Mouse (Mus musculus): ENCODE results near the gene Astn2. TPM values are rescaled to one million over a fixed set of nuclear protein-coding genes. Genes with fewer than 3 reads are reported as not detected.

Astn2 gene
- total RNA-seq, 1 experiment from 2014 or later, result not detected

GRCm38 (mm10) chr4:65610896-65611295, 793.5 kb downstream of the Astn2 start:
- no peak for ATAC-seq (replicated peaks; ENCODE audit: low read depth, poor library complexity, severe bottlenecking)

GRCm38 (mm10) chr4:65610329-65610728, 794.1 kb downstream of the Astn2 start:
- no peak for ATAC-seq (replicated peaks; ENCODE audit: low read depth, poor library complexity, severe bottlenecking)

- ATAC-seq (replicated peaks; ENCODE audit: low read depth, poor library complexity, severe bottlenecking), result no peak
These were observed 796.3 kb downstream of the Astn2 start for GRCm38 (mm10) chr4:65608112-65608511.

GRCm38 (mm10) chr4:65607184-65607631, 797.2 kb downstream of the Astn2 start:
- no peak for ATAC-seq (replicated peaks; ENCODE audit: low read depth, poor library complexity, severe bottlenecking)

GRCm38 (mm10) chr4:65605151-65605702, 799.2 kb downstream of the Astn2 start:
- ATAC-seq (replicated peaks; ENCODE audit: low read depth, poor library complexity, severe bottlenecking), result peak; percentile 56

- ATAC-seq (replicated peaks; ENCODE audit: low read depth, poor library complexity, severe bottlenecking), result peak; percentile 96
These were observed 799.8 kb downstream of the Astn2 start, which contains the start of gene Trim32 for GRCm38 (mm10) chr4:65604504-65605150. Trim32 (plus strand) TSS chr4:65604986.

- ATAC-seq (replicated peaks; ENCODE audit: low read depth, poor library complexity, severe bottlenecking), result no peak
These were observed 809.6 kb downstream of the Astn2 start for GRCm38 (mm10) chr4:65594601-65595369.

- peak; percentile 96 for ATAC-seq (replicated peaks; ENCODE audit: low read depth, poor library complexity, severe bottlenecking)
These were observed 814.6 kb downstream of the Astn2 start for GRCm38 (mm10) chr4:65589780-65590179.

GRCm38 (mm10) chr4:65586947-65587346, 817.5 kb downstream of the Astn2 start:
- no peak for ATAC-seq (replicated peaks; ENCODE audit: low read depth, poor library complexity, severe bottlenecking)

- no peak for ATAC-seq (replicated peaks; ENCODE audit: low read depth, poor library complexity, severe bottlenecking)
These were observed 824.2 kb downstream of the Astn2 start for GRCm38 (mm10) chr4:65580254-65580653.

GRCm38 (mm10) chr4:65565493-65565892, 838.9 kb downstream of the Astn2 start:
- ATAC-seq (replicated peaks; ENCODE audit: low read depth, poor library complexity, severe bottlenecking), result 0 out of 2 replicates have a peak, but pooled peaks have one; percentile 56

- ATAC-seq (replicated peaks; ENCODE audit: low read depth, poor library complexity, severe bottlenecking), result no peak
These were observed 855.9 kb downstream of the Astn2 start for GRCm38 (mm10) chr4:65548561-65548960.

- 0 out of 2 replicates have a peak, but pooled peaks have one; percentile 36 for ATAC-seq (replicated peaks; ENCODE audit: low read depth, poor library complexity, severe bottlenecking)
These were observed 858.8 kb downstream of the Astn2 start for GRCm38 (mm10) chr4:65545582-65545981.

- ATAC-seq (replicated peaks; ENCODE audit: low read depth, poor library complexity, severe bottlenecking), result no peak
These were observed 872.2 kb downstream of the Astn2 start for GRCm38 (mm10) chr4:65532071-65532736.

GRCm38 (mm10) chr4:65531621-65532020, 872.8 kb downstream of the Astn2 start:
- ATAC-seq (replicated peaks; ENCODE audit: low read depth, poor library complexity, severe bottlenecking), result no peak

- ATAC-seq (replicated peaks; ENCODE audit: low read depth, poor library complexity, severe bottlenecking), result no peak
These were observed 873.5 kb downstream of the Astn2 start for GRCm38 (mm10) chr4:65530901-65531300.

GRCm38 (mm10) chr4:65508101-65508500, 896.3 kb downstream of the Astn2 start:
- ATAC-seq (replicated peaks; ENCODE audit: low read depth, poor library complexity, severe bottlenecking), result no peak

GRCm38 (mm10) chr4:65506870-65507269, 897.5 kb downstream of the Astn2 start:
- ATAC-seq (replicated peaks; ENCODE audit: low read depth, poor library complexity, severe bottlenecking), result peak; percentile 52; the same call in 1 of the 2 replicates

GRCm38 (mm10) chr4:65496463-65496834, 908.0 kb downstream of the Astn2 start:
- peak; percentile 91 for ATAC-seq (replicated peaks; ENCODE audit: low read depth, poor library complexity, severe bottlenecking)

GRCm38 (mm10) chr4:65495705-65496462, 908.5 kb downstream of the Astn2 start:
- ATAC-seq (replicated peaks; ENCODE audit: low read depth, poor library complexity, severe bottlenecking), result no peak

Data from common myeloid progenitor, adult 5-6 weeks (primary cell).